Mouse (Mus musculus) testis, adult 2 months (tissue): Measurements from ENCODE around the gene Dbt.

Experiments used
- CTCF ChIP-seq: fragments of 200-500 bp; IDR thresholded peaks from 2 replicates; pipeline ENCODE4 v1.5.1; 2012; ENCODE audit warnings: low read depth, mild to moderate bottlenecking, inconsistent platforms, low read length, moderate library complexity; ENCODE audit not compliant: control insufficient read depth, insufficient read depth, insufficient replicate concordance
- POLR2A ChIP-seq: fragments of 200-500 bp; IDR thresholded peaks from 2 replicates; pipeline ENCODE4 v1.6.1; 2012; ENCODE audit warnings: low read depth, mild to moderate bottlenecking, inconsistent platforms, low read length, moderate library complexity; ENCODE audit not compliant: control insufficient read depth

DNA sequence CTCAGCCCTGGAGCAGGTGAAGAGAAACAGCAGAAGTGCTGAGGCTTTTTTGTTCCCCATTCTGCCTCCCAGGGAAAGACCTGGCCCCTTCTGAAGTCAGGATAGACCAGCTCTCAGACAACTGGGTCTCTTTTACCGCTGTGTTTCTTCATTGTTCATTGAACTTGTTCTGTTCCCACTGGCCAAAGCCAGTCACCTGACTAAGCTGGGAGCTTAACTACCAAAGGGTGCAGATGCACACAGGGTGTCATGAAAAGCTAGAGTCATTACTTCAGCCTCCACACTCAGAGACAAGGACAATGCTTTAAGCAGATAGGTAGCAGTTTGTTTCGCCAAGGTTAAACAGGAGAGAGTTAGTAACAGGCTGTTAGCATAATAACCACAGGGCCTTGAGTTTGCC is 29.2 kb downstream of the Dbt start:
- TF ChIP-seq CTCF (no peak), POLR2A (no peak)
